Mouse (Mus musculus) fibroblast of lung, adult 2 months (primary cell): ENCODE data around the gene Ublcp1.

ENCODE experiments used
- DNase-seq: peaks from one replicate; pipeline ENCODE4 v3.0.0-alpha.2; 2011; ENCODE audit warnings: low read depth

Gene Ublcp1

DNA sequence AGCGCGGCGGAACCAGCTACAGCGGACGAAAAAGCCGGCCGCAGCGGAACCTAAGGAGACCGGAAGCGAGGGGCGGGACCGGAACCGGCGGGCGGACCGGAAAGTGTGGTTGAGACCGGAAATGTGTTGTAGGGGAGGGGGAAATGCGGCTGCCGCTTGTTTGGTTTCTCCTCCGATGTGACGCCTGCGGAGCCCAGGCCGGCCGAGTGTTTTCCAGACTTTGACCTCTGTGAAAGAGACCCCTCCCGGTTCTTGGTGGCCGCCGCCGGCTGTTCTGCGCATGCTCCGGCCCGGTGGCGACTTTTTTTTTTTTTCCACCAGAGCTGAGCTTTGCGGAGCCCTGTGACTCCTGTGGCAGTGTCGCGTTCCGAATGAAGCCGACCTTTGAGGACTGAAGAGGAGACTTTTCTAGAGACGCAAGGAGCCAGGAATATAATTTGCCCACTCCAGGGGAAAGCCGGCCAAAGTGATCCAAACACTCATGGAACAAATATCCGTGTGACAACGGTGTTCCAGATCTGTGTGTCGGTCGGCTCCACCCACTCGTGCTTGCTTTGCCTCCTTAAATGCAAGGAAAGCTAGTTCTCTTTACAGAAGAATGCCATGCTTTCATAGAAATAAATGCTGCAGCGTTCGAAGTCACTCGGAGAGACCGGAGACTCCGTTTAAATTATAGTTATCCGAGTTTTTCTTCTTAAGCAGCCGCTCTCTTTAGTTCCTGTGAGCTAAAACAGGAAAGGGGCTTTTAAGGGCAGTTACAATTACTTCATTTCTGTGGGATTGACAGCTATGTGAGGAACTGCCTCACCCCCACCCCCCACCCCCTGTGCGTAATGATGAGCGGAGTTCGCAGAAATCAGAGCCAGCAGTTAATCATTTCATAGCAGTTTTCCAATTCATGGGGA lies at the start of gene Ublcp1:
Gene Ublcp1, minus strand, starts transcription at position 67 of the 905 bp plus-strand sequence.
- peak; percentile 44 for DNase-seq

DNA sequence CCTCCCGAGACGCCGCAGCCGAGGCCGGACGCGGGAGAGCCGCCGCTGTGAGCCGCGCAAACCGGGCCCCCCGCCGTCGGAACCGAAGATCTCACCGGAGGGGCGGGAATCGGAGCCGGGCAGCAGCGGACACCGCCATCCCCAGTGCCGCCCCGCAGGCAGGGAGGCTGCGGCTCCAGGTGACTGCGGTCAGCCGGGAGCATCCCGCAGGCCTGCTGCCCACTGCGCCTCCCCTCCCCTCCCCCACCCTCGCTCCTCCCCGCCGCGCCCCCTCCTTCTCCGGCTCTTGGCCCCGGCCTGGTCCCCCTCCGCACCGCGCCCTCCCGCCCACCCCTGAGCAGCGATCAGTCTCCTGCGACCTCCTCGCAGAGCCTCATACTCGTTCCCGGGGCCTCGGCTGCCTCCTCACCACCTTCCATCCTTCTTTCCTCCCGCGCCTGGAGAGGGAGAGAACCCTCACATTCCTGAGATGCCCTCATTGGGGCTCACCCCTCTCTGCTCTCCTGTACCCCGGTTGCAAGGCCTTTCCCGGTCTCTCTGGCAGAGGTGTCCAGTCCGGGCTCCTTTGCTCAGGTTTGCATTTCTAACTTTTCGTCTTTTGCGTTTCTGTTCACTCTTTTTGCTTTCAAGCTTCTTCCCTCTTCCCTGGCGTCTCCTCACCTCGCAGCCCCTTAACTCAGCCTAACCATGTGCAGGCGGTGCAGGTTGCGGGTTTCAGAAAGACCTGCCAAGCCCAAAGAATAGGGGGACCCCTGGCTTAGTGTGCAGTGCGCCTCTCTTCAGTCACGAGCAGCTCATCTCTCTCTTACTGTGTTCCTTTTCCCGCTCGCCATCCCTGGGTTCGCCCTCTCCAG lies 49.0 kb upstream of the Ublcp1 start:
- no peak for DNase-seq

DNA sequence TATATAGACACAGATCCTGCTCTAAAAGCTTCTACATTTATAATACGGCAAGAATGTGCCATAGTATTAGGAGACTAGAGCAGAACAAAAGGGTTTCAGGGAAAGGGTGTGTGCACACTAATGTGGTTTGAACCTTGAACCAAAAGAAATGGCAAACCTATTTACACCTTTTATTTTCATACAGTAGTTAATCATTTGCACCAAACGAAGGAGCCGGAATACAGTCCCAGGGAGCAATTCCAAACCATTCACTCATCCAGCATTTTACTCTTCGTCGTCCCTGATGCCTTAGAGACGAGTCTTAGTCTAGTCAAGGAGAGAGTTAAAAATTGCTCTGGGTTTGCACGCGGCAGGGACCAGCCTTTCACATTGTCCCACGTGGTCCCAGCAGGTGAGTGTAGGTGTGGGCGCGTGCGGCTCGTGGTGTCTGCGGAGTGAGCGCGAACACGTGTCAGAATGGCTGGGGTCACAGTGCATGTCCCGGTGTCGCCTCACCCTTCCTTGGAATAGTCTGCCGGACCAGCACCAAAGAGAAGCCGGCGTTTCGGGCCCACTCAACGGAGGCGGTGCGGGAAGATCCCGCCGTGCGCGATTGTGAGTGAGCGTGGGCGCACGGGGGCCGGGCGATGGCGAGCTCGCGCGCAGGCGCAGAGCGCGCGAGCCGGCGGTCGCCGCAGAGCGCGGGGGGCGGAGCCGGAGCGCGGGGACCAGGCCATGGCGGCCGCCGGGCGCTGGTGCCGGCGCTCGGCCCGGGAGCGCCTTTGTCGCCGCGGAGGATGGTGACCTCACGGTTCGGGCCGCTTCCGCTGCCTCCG lies 48.2 kb upstream of the Ublcp1 start, which contains the start of gene Rnf145:
Gene Rnf145, plus strand, starts transcription at position 684 of the 815 bp plus-strand sequence.
- DNase-seq, result no peak

DNA sequence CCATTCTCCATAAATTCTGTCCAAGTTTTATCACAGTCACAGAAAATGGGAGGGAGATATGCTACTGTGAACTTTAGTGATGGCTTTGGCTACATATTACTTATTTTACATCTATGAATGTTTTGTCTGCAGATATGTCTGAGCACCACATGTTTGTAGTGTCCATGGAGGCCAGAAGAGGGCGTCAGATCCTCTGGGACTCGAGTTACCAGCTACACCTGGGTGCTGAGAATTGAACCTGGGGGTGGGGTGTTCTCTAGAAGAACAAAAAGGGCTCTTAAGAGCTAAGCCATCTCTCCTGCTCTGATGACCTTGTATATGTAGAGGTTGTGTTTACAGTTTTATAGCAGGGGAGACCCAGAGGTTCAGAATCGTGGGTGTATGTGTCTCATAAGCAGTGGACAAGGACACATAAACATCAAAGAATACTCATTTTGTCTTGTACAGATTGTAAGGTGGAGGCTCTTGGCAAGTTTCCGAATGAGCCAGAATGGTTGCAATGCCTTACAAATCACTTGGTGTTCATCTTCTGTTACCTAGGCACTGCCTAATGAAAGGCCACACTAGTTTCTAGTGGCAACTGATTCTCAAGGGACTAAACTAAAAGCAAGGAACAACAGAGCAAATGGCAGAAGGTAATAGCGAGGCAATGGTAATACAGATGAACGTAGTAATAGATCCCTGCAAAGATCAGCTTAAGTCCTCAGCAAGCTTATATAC lies 47.4 kb upstream of the Ublcp1 start:
- DNase-seq, result no peak

DNA sequence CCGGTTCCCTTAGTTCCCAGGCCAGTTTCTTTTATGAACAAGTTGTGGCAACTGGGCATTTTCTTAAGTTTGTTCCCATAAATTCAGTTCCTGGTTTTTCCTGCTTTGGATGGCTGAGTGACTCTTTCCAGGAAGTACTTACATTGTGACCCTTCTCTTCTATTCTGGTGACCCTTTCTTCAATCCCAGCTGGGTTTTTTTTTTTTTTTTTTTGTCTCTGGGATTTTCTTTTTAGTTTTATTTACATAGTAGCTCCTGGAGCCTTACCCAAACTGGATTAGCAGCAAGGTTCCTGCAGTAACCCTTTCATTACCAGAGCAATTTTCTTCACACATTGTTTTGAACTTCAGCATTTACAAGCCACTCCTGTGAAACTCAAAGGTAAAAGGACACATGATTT lies 46.1 kb upstream of the Ublcp1 start:
- DNase-seq, result no peak

DNA sequence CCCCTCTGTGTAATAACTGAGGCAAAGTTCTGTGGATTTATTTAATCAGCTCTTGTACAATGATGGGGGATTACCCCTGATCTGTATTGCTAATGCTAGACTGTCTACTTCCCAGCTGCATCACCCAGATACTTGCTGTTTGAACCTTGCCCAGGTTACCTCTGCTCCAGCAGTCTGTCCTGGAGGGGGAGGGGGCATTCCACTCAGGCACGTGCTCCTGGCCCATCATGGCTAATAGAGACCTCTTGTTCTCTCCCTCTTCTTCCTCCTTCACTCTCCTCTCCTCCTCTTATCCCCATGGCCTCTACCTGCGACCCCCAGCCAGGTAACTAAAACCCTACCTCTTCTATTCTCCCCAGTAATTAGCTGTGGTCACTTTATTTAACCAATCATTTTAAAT lies 44.4 kb upstream of the Ublcp1 start:
- no peak for DNase-seq

DNA sequence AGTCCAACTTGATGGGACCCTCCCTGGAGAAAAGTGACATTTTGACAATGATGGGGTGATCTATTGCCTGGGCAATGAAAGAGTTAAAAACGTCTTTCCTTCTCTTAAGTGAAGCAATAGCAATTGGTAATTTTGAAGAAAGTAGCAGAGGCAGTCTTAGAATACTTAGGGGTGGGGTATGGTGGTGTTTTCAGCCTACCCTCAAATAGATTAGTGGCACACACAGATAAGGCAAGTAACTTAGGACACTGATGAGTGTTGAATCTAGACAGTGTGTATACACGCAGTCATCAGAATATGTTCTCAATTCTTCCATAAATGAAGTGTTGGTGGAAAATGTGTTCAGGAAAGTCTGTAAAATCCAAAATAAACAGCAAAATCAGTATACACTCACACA lies 42.7 kb upstream of the Ublcp1 start:
- DNase-seq, result no peak

DNA sequence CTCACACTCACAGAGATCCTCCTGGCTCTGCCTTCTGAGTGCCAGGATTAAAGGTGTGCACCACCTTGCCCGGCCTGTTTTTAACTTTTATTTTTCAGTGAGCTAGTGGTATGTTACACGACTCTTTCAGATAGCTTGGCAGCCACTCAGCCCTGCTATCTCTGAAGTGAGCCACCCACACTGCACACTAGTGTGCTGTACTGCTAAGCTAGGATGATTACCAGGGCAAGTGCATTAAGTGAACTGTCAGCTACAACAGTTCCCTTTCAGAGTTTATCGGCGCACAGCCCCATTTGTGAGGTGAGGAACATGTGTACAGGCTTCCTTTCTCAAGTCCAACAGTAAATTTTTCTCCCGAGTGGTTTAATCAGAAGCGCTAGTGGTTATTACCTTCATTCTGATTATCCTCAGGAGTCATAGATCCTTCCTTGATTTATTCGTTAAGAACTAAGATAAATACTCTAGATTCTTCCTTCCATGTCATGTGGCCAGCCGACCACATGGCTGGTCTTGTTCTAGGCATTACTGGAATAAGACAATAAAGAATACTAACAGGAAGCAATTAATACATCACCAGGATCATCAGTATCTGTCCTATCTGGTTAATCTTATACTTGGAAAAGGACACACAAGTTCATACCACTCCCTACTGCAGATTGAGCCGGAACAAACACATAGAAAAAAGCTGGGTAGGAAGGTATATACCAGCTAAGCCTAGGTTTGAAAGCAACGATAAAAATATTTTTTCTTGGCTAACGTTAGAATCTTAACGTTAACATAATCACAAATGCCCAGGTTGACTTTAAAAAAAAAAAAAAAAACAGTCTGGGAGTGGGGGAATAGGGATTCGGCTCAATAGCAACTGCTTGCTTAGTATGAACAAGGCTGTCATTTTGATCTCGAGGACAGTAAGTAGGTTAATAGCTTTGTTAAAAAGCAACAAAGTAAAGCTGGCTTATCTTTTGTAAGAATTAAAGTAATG lies 42.0 kb upstream of the Ublcp1 start:
- no peak for DNase-seq

DNA sequence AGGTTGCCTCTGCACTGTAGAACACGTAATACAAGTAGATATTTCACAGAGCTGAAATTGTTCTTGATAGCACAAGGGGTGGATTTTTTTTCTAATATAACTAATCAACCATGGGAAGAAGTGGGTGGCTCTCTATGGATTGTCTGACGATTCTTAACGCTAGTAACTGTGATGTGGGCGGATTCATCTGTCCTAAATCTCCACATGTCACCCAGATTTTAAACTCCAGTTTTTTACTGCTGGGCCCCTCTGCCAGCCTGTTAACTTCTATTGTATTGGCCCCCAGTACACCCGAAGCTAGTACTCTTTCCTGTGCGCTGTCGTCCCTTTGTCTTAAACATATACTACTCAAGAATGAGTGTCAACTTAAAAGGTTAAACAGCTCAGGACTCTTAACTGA lies 40.1 kb upstream of the Ublcp1 start:
- DNase-seq, result no peak

DNA sequence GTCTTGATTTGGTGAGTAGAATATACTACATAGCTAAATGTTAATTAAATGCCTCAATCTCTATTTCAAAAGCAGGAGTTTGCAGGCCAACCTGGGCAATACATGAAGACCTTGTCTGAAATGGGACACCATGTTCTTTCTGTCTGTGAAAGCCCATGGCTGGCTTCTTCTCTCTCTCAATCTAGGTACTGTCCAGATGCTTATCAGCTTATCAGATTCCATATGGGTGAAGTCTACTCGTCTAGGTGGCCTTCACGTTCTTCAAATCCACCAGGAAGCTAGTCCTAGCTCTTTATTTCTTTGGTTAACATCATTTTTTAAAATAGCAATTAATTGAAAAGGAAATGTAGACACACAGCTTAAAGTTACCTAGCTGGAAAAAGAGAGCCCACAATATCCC lies 39.6 kb upstream of the Ublcp1 start:
- no peak for DNase-seq

DNA sequence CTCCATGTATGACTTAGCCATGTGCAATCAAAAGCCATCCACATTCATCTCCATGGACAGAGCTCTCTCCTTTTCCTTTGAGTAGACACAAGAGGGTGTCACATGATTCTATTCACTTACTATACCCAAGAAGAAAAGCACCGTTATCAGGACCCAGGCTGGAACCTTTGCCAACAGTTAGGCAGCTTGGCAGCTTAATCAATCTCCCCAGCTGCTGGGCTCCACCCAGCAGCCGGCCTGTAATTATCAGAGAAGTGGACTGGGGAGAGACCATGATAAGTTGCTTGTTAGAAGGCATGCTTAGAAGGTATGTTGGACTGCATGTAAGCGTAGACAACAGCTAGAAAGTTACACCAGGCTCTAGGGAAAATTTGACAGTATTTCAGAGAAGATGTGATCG lies 38.6 kb upstream of the Ublcp1 start:
- no peak for DNase-seq

DNA sequence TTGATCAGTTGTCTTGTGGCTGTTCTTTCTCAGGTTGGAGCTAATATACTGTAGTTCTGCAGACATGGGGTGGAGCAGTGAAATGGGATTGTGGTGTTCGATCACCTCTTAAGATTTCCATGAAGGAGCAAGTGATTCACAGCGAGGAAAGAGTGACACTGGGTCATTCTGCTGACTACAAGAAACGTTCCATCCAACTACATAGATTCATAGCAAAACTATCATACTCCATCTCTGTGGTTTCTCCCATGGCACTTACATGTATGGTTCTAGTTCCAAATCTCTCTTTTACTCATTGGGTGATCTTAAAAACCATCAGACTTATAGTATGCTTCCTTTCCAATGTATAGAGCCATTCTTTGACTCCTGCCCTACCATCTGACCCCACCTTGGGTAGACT lies 34.5 kb upstream of the Ublcp1 start:
- DNase-seq, result no peak

DNA sequence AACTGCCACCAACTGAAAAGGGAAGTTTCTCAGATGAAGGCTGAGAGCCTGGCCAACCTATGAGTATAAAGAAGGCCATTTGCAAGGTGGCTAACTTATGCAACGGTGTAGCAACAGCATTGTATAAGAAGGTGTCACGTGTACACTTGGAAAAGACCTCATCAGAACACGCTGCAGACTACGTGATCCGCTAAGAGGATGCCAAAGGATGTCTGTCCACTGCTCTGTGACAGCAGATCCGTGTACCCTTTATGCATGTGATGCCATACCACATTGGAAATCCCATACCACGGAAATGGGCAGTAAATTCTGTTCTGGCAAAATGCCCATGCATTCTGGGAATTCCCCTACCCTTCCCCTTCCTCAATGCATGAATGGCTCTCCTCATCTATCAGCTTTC lies 33.8 kb upstream of the Ublcp1 start:
- DNase-seq, result no peak

DNA sequence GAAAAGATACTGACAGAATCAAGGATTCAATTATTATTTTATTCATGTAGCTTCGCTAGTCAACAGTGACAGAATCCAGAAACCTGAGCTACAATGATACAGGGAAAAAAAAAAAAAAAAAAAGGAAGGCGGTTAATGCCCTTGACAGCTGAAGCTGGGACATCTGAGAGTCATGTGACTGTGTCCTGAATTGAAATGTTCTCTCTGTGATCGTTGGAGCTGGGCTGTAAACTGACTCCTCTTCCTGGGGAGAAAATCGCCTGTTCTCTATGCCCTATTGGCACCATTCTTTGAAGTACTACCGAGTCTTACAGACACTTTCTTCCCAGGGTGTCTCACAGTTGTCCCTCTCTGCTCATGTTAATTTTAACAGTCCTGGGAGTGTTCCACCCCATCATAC lies 32.6 kb upstream of the Ublcp1 start:
- no peak for DNase-seq

DNA sequence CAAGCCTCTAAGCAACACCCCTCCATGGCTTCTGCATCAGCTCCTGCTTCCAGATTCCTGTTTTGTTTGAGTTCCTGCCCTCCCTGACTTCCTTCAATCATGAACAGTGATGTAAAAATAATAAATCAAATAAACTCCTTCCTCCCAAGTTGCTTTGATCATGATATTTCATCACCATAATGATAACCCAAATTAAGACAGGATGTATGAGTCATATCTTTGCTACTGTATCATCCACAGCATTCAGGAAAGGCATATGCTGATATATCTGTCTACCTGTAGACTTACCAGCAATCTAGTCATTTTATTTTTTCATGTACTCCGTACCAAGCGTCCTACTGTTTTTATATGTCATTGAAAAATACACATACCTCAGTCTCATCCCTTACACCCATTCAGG lies 31.2 kb upstream of the Ublcp1 start:
- DNase-seq, result no peak

DNA sequence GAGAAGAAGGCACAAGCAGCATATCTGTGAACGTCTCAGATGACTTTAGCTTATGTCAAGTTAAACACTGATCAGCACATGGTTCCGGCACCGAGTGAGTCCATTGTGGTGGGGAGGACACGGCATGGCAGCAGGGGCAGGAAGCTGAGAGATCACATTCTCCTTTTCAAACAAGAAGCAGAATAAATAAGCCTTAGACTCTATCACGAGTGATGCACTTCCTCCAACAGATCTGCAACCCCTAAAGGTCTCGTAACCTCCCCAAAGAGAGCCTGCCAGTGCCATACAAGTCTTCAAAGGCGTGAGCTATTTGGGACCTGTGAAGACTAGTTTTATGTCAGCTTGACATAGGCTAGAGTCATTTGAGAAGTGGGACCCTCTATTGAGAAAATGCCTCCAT lies 30.7 kb upstream of the Ublcp1 start:
- no peak for DNase-seq

DNA sequence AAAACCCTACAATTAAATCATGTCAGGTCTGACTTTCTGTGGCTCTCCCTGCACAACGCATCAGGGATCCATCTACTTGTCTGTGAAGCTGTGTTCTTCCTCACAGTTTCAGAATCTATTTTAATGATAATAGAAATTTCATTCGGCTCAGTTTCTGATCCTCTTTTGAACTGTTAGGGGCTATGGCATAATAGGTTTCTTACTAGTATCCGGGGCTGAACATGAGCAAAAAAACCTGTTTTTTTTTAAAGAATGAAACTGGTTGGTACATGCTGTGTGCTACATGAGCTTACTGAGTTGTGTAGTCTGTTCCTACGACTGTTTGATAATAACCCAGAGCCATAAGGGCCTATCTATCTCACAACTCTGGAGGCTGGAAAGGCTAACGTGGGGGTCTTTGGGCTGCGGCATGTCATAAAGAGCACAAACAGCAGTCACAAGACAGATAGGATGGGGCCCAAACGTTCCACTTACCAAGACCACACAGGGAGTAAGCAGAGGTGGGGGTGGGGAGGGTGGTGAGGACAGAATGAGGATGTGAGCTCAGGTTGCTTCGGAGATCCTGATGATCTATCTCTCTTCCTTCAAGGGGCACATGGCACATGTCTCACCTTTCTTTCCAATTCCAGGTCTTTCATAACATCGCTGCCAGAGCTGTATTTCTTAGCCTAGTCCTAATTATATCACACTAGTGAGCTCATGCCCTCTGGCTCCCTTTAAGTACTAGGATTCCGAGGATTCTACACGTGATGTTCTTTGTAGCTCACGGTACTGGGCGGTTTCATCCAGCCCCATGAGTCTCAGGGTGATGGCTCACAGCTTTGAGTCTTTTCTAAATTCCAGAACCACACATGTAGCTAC lies 28.3 kb upstream of the Ublcp1 start:
- no peak for DNase-seq

DNA sequence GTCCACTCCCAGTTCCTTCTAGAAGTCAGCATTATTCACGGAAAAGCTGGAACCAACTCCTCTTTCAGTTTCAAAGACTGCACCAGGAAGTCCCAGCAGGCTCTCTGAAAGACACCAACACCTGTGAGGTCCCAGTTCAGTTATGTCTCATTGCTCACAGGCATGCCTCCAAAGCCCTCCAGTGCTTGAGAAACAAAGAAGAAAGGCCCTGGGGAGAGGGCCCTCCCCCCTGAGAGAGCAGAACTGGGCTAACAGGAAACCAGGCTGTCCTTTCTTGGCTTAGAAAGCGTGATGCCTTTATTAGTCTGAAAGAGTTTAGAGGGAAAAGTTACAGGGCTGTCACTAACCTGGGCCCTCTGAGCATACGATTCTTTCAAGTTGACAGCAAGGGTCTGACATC lies 25.9 kb upstream of the Ublcp1 start:
- DNase-seq, result peak; percentile 29

DNA sequence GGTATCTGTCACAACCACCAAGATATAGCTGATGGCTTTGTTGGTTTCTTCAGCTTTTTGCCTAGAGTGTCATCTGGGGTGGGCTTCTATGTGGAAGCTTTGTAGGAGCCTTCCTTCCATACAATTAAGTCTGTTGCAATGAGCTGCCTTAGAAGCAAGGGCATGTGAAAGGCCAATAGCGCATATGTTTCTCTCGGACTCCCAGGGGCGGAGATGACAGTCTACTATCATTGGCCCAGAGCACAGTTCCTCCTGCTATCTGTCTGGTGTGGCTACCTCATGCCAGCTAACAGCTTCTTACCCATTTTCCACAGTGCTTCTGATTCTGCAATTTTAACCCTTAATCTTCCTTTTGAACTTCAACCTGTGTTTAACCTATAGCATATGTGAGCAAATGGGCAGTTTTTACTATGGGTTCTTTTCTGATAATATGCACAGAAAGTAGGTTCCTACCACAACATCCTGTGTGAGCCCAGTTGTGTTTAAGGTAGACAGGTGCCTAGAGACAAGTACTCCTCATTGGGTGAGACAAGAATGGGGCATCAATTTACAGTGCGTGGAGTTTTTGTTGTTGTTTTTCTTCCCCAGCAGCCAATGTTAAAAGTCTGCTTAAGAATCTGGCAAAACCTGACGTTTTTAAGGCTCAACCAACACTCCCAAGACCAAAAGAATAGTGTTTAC lies 24.5 kb upstream of the Ublcp1 start:
- no peak for DNase-seq
